Mouse (Mus musculus) embryonic facial prominence, embryonic 12.5 days (tissue): ENCODE measurements around the gene Dennd1b. TPM values are rescaled to one million over a fixed set of nuclear protein-coding genes. Genes with fewer than 3 reads are reported as not detected.

Source experiments
- ATAC-seq: fragments of 200-750 bp; cut with Nextera tagmentation; 2 replicates; pipeline ENCODE4 v1.8.0; 2017; ENCODE audit not compliant: insufficient number of reproducible peaks, insufficient read depth, low FRiP score, low TSS enrichment
- H3K27ac ChIP-seq: fragments of 300-500 bp; sonication (generic); 2 replicates; pipeline ENCODE4 v1.5.1; 2016; ENCODE audit warnings: mild to moderate bottlenecking
- H3K27me3 ChIP-seq: fragments of 300-500 bp; sonication (generic); 2 replicates; pipeline ENCODE4 v1.6.1; 2016; ENCODE audit warnings: mild to moderate bottlenecking, moderate library complexity
- H3K36me3 ChIP-seq: fragments of 300-500 bp; sonication (generic); 2 replicates; pipeline ENCODE4 v1.6.1; 2016; ENCODE audit warnings: mild to moderate bottlenecking
- H3K4me1 ChIP-seq: fragments of 300-500 bp; sonication (generic); 2 replicates; pipeline ENCODE4 v1.6.1; 2016
- H3K4me2 ChIP-seq: fragments of 300-500 bp; sonication (generic); replicated peaks from 2 replicates; pipeline ENCODE4 v1.6.1; 2016; ENCODE audit warnings: mild to moderate bottlenecking, moderate library complexity
- H3K4me3 ChIP-seq: fragments of 300-500 bp; sonication (generic); 2 replicates; pipeline ENCODE4 v1.5.1; 2016; ENCODE audit warnings: mild to moderate bottlenecking
- H3K9ac ChIP-seq: fragments of 300-500 bp; sonication (generic); 2 replicates; pipeline ENCODE4 v1.6.1; 2016; ENCODE audit warnings: mild to moderate bottlenecking, moderate library complexity
- H3K9me3 ChIP-seq: fragments of 300-500 bp; sonication (generic); 2 replicates; pipeline ENCODE4 v1.6.1; 2016; ENCODE audit warnings: mild to moderate bottlenecking, moderate library complexity
- WGBS: fragments of 180-500 bp; shearing (Covaris S2); methylation state at CpG from one replicate; pipeline ENCODE4 v1.1.7; 2016; 5-methylcytosine and 5-hydroxymethylcytosine counted together
- polyA plus RNA-seq: library from polyadenylated mRNA; unstranded; fragments of >200 nt; fragmentation: Nextera tagmentation; extraction: Ambion mirVana; gene quantifications from 2 replicates; pipeline ENCODE4 v1.2.1, GENCODE M21; 2016

Gene Dennd1b
- 6.4 and 7.5 TPM in 2 replicates for polyA plus RNA-seq

GRCm38 (mm10) chr1:138963161-138963867 lies at the start of gene Dennd1b:
Gene Dennd1b, plus strand, starts transcription at chr1:138963435.
- ATAC-seq = peak; percentile 68
- H3K27me3 ChIP-seq = no peaks in the 10 kb centered on the region
- H3K4me3 ChIP-seq = peak within 1 kb of the TSS; percentile 76
- H3K36me3 ChIP-seq = no peaks in the 10 kb centered on the region
- no peaks in the 10 kb centered on the region for H3K9me3 ChIP-seq
- peaks cover 5% of the 10 kb centered on the region; the same call in 1 of the 2 replicates for H3K4me1 ChIP-seq
- under 1% methylated on average over 64 of the region's 69 CpGs for WGBS
- peak within 1 kb of the TSS; percentile 82 for H3K27ac ChIP-seq
- peak within 1 kb of the TSS; percentile 73 for H3K4me2 ChIP-seq
- peak within 1 kb of the TSS; percentile 90 for H3K9ac ChIP-seq

GRCm38 (mm10) chr1:138915596-138915995 lies 47.6 kb upstream of the Dennd1b start:
- no peaks in the 10 kb centered on the region for H3K27me3 ChIP-seq
- WGBS = 94% methylated on average over 3 of the region's 3 CpGs
- H3K4me3 ChIP-seq = no peak overlapping the region
- H3K36me3 ChIP-seq = no peaks in the 10 kb centered on the region
- H3K9ac ChIP-seq = no peak overlapping the region
- no peaks in the 10 kb centered on the region for H3K9me3 ChIP-seq
- no peak overlapping the region for H3K27ac ChIP-seq
- no peak for ATAC-seq
- H3K4me1 ChIP-seq = no peaks in the 10 kb centered on the region
- H3K4me2 ChIP-seq = no peak overlapping the region

- ATAC-seq = no peak
- no peak overlapping the region for H3K4me3 ChIP-seq
- H3K9ac ChIP-seq = no peak overlapping the region
- no peak overlapping the region for H3K27ac ChIP-seq
- no peaks in the 10 kb centered on the region for H3K36me3 ChIP-seq
- no peak overlapping the region for H3K4me2 ChIP-seq
- WGBS = 80% methylated on average over 5 of the region's 5 CpGs
- no peaks in the 10 kb centered on the region for H3K9me3 ChIP-seq
- H3K4me1 ChIP-seq = no peaks in the 10 kb centered on the region
- H3K27me3 ChIP-seq = no peaks in the 10 kb centered on the region
Observed at GRCm38 (mm10) chr1:138919601-138920000, 43.6 kb upstream of the Dennd1b start.

- Histone ChIP-seq H3K4me1 (no peaks in the 10 kb centered on the region), H3K27me3 (no peaks in the 10 kb centered on the region)
Observed at GRCm38 (mm10) chr1:138920082-138920481, 43.2 kb upstream of the Dennd1b start.

GRCm38 (mm10) chr1:138920799-138921198 lies 42.4 kb upstream of the Dennd1b start:
- Histone ChIP-seq H3K4me1 (no peaks in the 10 kb centered on the region), H3K9me3 (no peaks in the 10 kb centered on the region), H3K27ac (no peak overlapping the region), H3K27me3 (no peaks in the 10 kb centered on the region), H3K9ac (no peak overlapping the region), H3K4me2 (no peak overlapping the region), H3K36me3 (no peaks in the 10 kb centered on the region), H3K4me3 (no peak overlapping the region)
- 59% methylated on average over 1 of the region's 1 CpGs for WGBS
- ATAC-seq = no peak

More at GRCm38 (mm10) chr1:138920082-138920481, 43.2 kb upstream of the Dennd1b start:
- no peaks in the 10 kb centered on the region for H3K9me3 ChIP-seq
- no peak overlapping the region for H3K9ac ChIP-seq
- H3K4me3 ChIP-seq = no peak overlapping the region
- H3K27ac ChIP-seq = no peak overlapping the region
- WGBS = 81% methylated on average over 3 of the region's 3 CpGs
- no peaks in the 10 kb centered on the region for H3K36me3 ChIP-seq
- no peak for ATAC-seq
- H3K4me2 ChIP-seq = no peak overlapping the region

- H3K36me3 ChIP-seq = no peaks in the 10 kb centered on the region
- WGBS = 90% methylated on average over 6 of the region's 6 CpGs
- no peaks in the 10 kb centered on the region for H3K4me1 ChIP-seq
- H3K4me3 ChIP-seq = no peak overlapping the region
- H3K27ac ChIP-seq = no peak overlapping the region
- H3K27me3 ChIP-seq = no peaks in the 10 kb centered on the region
- no peak overlapping the region for H3K4me2 ChIP-seq
- ATAC-seq = no peak
- H3K9me3 ChIP-seq = no peaks in the 10 kb centered on the region
- H3K9ac ChIP-seq = no peak overlapping the region
Observed at GRCm38 (mm10) chr1:138922886-138923285, 40.3 kb upstream of the Dennd1b start.

GRCm38 (mm10) chr1:138924282-138924681 lies 39.0 kb upstream of the Dennd1b start:
- H3K36me3 ChIP-seq = no peaks in the 10 kb centered on the region
- H3K27me3 ChIP-seq = no peaks in the 10 kb centered on the region
- no peaks in the 10 kb centered on the region for H3K9me3 ChIP-seq
- ATAC-seq = no peak
- no peak overlapping the region for H3K9ac ChIP-seq
- H3K4me1 ChIP-seq = no peaks in the 10 kb centered on the region
- WGBS = 71% methylated on average over 2 of the region's 2 CpGs
- H3K27ac ChIP-seq = no peak overlapping the region
- H3K4me3 ChIP-seq = no peak overlapping the region
- no peak overlapping the region for H3K4me2 ChIP-seq

- Histone ChIP-seq H3K36me3 (no peaks in the 10 kb centered on the region), H3K4me1 (no peaks in the 10 kb centered on the region), H3K4me2 (no peak overlapping the region), H3K9ac (no peak overlapping the region), H3K27ac (no peak overlapping the region), H3K9me3 (no peaks in the 10 kb centered on the region), H3K4me3 (no peak overlapping the region), H3K27me3 (no peaks in the 10 kb centered on the region)
- ATAC-seq = no peak
- WGBS = 77% methylated on average over 11 of the region's 11 CpGs
Observed at GRCm38 (mm10) chr1:138928671-138929483, 34.4 kb upstream of the Dennd1b start.

GRCm38 (mm10) chr1:138929985-138930384 lies 33.2 kb upstream of the Dennd1b start:
- no peak for ATAC-seq
- Histone ChIP-seq H3K4me2 (no peak overlapping the region), H3K9ac (no peak overlapping the region), H3K36me3 (no peaks in the 10 kb centered on the region), H3K9me3 (no peaks in the 10 kb centered on the region), H3K4me3 (no peak overlapping the region), H3K4me1 (no peaks in the 10 kb centered on the region), H3K27me3 (no peaks in the 10 kb centered on the region), H3K27ac (no peak overlapping the region)
- WGBS = 58% methylated on average over 3 of the region's 3 CpGs

- ATAC-seq = no peak
- H3K36me3 ChIP-seq = no peaks in the 10 kb centered on the region
- no peaks in the 10 kb centered on the region for H3K4me1 ChIP-seq
- H3K9me3 ChIP-seq = no peaks in the 10 kb centered on the region
- H3K4me3 ChIP-seq = no peak overlapping the region
- no peak overlapping the region for H3K9ac ChIP-seq
- WGBS = 66% methylated on average over 3 of the region's 3 CpGs
- no peak overlapping the region for H3K4me2 ChIP-seq
- H3K27me3 ChIP-seq = no peaks in the 10 kb centered on the region
- H3K27ac ChIP-seq = no peak overlapping the region
Observed at GRCm38 (mm10) chr1:138930856-138931255, 32.4 kb upstream of the Dennd1b start.

- Histone ChIP-seq H3K27ac (no peak overlapping the region), H3K4me1 (no peaks in the 10 kb centered on the region), H3K4me2 (no peak overlapping the region), H3K4me3 (no peak overlapping the region), H3K27me3 (no peaks in the 10 kb centered on the region), H3K9ac (no peak overlapping the region), H3K9me3 (no peaks in the 10 kb centered on the region), H3K36me3 (no peaks in the 10 kb centered on the region)
- WGBS = 64% methylated on average over 6 of the region's 6 CpGs
- ATAC-seq = no peak
Observed at GRCm38 (mm10) chr1:138936169-138936568, 27.1 kb upstream of the Dennd1b start.
